Mouse (Mus musculus) effector memory CD4-positive, alpha-beta T cell, adult 7 months (primary cell): ENCODE results near the gene Slc12a6. TPM values are rescaled to one million over a fixed set of nuclear protein-coding genes. Genes with fewer than 3 reads are reported as not detected.

Source experiments
- polyA plus RNA-seq: library from polyadenylated mRNA; unstranded; fragments of 100-300 nt; shearing (Covaris generic); gene quantifications from one replicate; pipeline ENCODE4 v1.2.1, GENCODE M21; 2017

Gene Slc12a6
- polyA plus RNA-seq = 37.6 TPM

GRCm38 (mm10) chr2:112265448-112266241 lies at the start of gene Slc12a6:
TSS of gene Slc12a6 (plus strand) at chr2:112265825.

GRCm38 (mm10) chr2:112239212-112239934 lies 26.3 kb upstream of the Slc12a6 start, which contains the start of gene Lpcat4:
TSS of gene Lpcat4 (plus strand) at chr2:112239468.

DNA sequence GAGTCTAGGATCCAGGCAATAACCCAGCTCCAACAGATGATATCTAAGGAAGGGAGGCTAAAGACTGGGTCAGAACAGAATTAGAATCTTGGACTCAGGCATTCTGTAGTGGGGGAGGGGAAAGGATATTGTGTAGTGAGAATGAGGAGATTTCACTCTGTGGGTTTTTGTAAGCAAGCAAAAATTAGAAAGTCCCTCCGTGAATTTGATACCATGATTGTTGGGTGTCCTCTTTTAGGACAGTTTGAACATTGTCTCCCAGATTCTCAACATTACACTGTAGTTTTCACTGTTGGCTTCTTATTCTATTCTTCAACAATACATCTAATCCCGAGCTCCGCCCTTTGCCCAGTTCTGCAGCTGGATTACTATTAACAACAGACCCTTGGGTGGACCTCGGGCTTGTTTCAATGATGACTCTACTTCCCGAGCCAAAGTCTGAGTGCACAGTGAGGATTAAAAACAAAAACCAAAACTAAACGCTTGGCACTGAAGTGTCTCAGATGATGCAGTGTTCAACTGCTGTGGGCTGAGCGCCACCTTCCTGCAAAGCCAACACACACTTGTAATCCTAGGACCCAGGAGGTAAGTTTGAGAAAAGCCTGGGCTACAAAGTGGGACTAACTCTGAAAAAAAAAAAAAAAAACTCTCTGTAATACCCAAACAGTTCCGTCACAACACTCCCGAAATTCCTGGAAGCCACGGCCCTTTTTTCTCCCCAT lies 6.2 kb upstream of the Slc12a6 start, which contains the start of gene Nutm1:
Gene Nutm1 (minus strand): TSS at position 51 of the 722 bp plus-strand sequence.

GRCm38 (mm10) chr2:112261748-112262653 lies 3.6 kb upstream of the Slc12a6 start, which contains the start of gene Nop10:
TSS of gene Nop10 (plus strand) at chr2:112261926.

DNA sequence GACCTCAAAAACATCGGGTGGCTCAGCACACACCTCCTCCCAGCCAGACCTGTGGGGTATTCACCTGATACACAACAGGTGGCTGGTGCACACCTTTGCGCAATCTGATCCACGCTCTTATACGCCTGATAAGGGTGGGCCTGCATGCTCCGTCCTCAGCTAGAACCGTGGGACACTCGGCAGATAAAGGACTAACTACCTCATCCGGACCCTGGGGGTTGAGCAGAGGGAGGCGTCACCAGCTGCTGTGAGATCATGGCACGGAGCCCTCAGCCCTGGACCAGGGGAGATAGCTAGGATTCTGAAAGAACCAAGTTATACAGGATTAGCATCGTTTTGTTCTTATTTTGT lies 592 bp downstream of the Slc12a6 start, which contains the start of gene Gm21985:
Gene Gm21985 (plus strand): TSS at position 73 of the 351 bp plus-strand sequence.

DNA sequence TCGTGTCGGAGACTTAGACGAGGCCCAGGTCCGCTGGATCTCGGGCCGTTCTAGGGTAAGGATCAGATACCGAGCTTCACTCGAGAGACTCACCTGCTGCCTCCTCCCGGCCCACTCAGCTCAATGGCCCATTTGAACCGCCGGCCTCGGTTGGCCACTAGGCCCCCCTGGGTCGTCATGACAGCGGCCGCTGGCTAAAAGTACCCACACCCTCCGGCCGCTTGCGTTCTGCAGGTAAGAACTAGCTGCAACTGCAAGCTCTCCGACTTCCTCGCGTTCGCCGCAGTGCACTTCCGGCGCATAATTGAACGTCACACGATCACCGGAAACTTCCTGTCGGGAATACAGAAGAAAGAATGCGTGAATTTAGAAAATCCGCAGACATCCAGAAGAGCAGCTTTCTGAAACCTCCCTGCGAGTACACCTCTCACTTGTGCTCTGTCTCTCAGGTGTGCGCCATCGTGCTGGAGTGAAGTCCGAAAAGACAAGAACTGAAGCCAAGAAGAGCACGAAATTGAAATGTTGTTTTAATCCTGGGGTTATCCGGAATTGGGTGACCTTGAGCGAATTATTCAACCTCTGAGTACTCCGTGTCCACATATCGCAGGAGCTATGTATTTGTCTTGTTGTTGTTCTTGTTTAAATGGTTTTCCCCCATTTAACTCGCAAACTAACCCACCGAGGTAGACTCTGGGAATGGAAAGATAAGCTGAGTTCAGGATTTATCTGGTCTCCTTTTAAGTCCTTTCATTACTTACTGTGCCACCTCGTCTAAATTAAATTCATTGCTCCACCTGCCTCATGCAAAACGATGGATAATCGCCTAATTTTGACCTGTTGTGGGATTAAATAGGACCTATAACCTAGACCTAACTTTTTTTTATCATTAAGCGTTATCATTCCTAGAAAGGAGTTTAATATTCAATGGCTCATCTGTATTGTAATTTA lies 102.4 kb downstream of the Slc12a6 start, which contains the start of gene Emc4:
Gene Emc4 (minus strand): TSS at position 302 of the 948 bp plus-strand sequence.

DNA sequence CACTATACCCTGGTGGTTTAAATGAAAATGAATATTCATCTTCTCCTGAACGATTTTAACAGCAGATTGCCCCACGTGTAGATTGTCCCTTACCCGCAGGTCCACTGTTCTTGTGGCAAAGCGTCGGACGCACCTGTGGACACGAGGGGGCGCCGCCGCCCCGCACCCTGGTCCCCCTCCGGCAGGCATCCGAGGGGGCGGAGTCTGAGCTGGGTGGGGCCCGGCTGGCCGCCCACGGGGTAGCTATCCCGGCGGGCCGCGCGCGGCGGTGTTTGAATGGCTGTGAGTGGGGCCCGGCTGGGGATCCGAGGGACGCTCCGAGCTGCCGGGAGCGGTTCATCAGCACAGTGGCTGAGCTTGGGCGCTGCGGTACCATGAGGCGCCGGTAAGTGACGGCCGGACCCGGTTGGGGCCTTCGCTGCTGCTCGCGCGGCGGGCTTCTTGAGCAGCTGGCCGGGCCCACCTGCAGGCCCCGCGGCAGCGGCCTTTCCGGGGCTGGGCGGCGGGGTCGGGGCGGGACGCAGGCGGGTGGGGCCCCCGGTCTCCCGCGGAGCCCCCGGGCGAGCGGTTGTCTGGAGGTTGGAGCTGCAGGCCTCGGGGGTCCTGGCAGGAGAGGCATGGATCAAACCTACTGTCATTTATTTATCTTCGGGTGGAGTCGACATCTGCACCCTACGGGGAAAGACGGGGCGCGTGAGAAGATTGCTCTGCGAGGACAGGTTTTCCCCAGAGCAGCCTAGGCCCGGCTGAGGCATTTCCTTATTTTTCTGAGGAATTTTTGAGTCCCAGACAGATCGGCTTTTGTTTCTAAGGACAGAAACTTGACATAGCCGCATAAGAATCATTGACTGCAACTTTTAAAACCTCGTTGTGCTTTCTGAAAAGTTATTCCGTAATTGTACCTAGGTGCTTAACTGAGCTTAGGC lies 113.6 kb downstream of the Slc12a6 start, which contains the start of gene Katnbl1:
Gene Katnbl1 (plus strand): TSS at position 239 of the 926 bp plus-strand sequence.

Other genes with a start within 250 kb of the Slc12a6 start
- gene Olfr1311, start 241.4 kb upstream of the Slc12a6 start, polyA plus RNA-seq = not detected
- gene Olfr1312, start 215.6 kb upstream of the Slc12a6 start, polyA plus RNA-seq = 0.23 TPM
- gene Olfr1313, start 188.0 kb upstream of the Slc12a6 start, polyA plus RNA-seq = not detected
- gene Olfr1314, start 169.0 kb upstream of the Slc12a6 start, polyA plus RNA-seq = not detected
- not detected for gene Olfr1315-ps1, start 150.4 kb upstream of the Slc12a6 start, polyA plus RNA-seq
- not detected for gene Olfr1316, start 130.8 kb upstream of the Slc12a6 start, polyA plus RNA-seq
- not detected for gene Olfr1317, start 125.5 kb upstream of the Slc12a6 start, polyA plus RNA-seq
- gene Olfr1318, start 111.6 kb upstream of the Slc12a6 start, polyA plus RNA-seq = not detected
- gene Lpcat4, start 26.4 kb upstream of the Slc12a6 start, polyA plus RNA-seq = 112 TPM
- 0.50 TPM for gene Nutm1, start 6.5 kb upstream of the Slc12a6 start, polyA plus RNA-seq
- gene Nop10, start 3.9 kb upstream of the Slc12a6 start, polyA plus RNA-seq = 129 TPM
- gene Gm21985, start 489 bp downstream of the Slc12a6 start, polyA plus RNA-seq = not detected
- gene Emc4, start 102.2 kb downstream of the Slc12a6 start, polyA plus RNA-seq = 59.0 TPM
- gene Katnbl1, start 113.4 kb downstream of the Slc12a6 start, polyA plus RNA-seq = 17.6 TPM
- 17.6 TPM for gene Emc7, start 189.2 kb downstream of the Slc12a6 start, polyA plus RNA-seq
- not detected for gene Chrm5, start 214.9 kb downstream of the Slc12a6 start, polyA plus RNA-seq
- gene Aven, start 227.1 kb downstream of the Slc12a6 start, polyA plus RNA-seq = 42.7 TPM